Mouse (Mus musculus) gastrocnemius, adult 8-10 months (tissue): ENCODE results near the gene H2-T3. TPM values are rescaled to one million over a fixed set of nuclear protein-coding genes. Genes with fewer than 3 reads are reported as not detected.
A peak's percentile ranks its signal among the peaks of the same experiment; 100 is the strongest.
"Not testable (repeated sequence)": the region's sequence is repeated elsewhere in the genome, so short reads cannot be mapped to it uniquely, and the experiment has no call there.

ENCODE experiments used
- DNase-seq, 2 experiments: peaks; one replicate each; pipeline ENCODE4 v3.0.0; 2022; ENCODE audit warnings: low spot score in 2 of 2
- total RNA-seq, 4 experiments: library from RNA; stranded (reverse); gene quantifications; 2 replicates each; pipeline ENCODE4 v1.2.4; 2022

H2-T3 gene
- total RNA-seq: not detected

DNA sequence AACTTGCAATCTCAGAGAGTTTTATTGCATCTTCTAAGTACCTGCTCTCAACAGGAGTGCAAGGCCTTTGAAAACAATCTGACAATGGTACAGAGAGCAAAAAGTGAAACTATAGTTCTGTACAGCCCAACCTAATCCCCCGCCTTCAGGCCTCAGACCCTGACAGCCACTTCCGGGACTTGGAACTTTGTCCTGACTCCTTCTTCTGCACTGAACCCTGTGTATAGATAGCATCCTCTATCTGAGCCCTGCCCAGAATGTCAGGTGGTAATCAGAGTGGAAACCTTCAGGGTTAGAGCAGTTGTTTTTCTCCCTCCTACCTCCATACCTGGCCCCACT lies at the start of gene H2-T3:
Gene H2-T3 (minus strand): TSS at position 119 of the 339 bp plus-strand sequence.
- DNase-seq: no peak

DNA sequence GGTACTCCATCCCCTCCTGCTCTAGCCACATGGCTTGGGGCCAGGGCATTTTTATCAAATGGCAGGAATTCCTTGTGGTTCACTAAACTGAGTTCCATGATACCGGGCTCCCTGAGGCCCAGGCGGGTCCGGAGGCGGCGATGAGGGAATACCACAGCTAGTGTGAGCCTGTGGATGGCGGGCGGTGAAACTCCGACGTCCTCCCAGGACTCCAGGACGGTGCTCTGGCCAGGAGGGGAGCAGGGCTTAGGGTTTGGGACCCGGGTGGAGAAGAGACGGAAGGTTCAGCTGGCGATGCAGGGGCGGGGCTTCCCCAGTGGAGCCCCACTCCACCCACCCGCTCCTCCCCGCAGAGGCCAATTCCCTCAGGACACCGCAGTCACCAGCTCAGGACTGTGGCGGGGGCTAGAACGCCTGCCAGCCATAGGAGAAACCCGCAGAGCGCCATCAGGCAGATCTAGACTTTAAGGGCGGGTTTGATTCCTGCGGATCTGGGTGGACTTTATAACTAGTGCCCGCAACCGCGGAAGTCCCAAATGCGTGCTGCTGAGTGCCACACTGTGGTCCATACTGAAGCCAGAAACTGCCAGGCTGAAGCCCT lies 47.3 kb upstream of the H2-T3 start:
- DNase-seq: no peak

DNA sequence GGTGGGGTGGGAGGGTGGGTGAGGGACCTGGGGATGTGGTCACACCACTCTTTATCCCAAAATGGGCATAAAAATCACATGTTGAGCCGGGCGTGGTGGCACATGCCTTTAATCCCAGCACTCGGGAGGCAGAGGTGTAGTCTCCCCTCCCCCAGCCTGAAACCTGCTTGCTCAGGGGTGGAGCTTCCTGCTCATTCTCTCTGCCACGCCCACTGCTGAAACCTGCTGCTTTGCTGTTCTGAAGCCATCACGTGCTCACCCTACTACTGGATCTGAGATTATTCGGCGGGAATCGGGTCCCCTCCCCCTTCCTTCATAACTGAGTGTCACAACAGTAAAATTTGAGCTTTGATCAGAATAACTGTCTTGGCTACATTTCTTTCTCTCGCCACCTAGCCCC lies 45.2 kb upstream of the H2-T3 start:
- not testable (repeated sequence) for DNase-seq

DNA sequence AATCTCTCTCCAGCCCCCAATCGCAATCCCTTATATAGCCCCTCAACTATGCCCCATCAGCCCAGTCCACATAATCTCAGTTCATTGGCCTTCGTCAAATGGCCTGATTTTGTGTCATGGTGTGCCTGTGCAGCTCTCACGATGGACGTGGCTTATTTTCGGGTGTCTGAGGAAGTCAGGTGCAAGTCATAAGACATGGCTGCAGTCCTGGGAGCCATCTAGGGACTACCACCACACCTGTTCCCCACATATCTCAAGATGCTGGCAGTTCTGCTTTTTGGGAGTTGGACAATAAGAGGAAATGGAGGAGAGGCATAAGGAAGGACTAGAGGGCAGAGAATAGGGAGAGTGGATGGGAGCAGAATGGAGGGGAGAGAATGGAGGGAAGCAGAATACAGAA lies 43.5 kb upstream of the H2-T3 start:
- DNase-seq: no peak

DNA sequence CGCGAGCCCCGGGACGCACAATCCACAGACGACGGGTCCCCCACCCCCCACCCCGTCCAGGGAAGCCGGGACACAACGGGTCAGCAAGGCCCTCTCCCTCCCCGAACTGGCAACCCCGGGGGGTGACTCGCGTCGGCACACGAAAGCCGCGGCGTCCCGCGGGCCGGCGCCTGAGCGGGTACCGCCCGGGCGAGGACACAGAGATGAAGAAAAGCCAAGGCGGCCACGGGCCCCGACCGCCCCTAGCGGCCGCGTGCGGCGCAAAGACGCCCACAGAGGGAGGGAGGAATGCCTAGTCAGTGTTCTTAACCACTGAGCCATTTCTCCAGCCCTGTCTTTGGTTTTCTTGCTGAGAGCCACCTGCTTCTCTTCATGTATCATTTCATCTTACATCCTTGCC lies 41.2 kb upstream of the H2-T3 start:
- peak; percentile 20 to 25 for DNase-seq

DNA sequence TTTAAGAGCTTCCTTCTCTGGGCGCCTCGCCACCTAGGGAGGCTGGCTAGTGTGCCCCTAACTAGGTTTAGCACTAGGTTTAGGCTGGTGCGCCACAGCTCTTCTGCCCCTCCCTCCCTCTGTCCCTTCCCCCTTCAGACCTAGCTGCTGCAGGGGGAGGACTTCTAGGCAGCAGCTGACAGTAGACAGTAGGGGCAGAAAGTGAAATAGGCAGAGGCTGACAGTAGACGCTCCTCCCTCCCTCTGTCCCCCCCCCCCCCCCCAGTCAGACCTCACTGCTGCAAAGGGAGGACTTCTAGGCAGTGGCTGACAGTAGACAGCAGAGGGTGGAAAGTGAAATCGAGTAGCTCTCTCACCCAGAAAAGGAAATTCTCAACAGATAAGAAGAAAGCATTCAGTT lies 39.0 kb upstream of the H2-T3 start:
- no peak for DNase-seq

DNA sequence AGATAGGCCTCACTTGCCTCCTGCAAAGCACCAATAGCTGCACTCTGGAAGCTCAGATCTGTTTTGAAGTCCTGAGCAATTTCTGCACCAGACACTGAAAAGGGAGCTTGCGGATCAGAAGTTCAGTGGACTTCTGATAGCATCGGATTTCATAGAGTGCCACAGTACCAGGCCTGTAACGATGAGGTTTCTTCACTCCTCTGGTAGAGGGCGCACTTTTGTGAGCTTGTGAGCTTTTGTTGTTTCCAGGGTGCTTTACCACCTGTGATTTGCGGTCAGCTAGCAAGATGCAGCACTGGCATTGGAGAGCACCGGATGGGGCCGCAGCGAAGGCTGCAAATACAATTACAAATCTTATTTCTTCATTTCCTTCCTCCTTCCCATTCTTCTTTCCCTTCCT lies 36.8 kb upstream of the H2-T3 start:
- DNase-seq: no peak

DNA sequence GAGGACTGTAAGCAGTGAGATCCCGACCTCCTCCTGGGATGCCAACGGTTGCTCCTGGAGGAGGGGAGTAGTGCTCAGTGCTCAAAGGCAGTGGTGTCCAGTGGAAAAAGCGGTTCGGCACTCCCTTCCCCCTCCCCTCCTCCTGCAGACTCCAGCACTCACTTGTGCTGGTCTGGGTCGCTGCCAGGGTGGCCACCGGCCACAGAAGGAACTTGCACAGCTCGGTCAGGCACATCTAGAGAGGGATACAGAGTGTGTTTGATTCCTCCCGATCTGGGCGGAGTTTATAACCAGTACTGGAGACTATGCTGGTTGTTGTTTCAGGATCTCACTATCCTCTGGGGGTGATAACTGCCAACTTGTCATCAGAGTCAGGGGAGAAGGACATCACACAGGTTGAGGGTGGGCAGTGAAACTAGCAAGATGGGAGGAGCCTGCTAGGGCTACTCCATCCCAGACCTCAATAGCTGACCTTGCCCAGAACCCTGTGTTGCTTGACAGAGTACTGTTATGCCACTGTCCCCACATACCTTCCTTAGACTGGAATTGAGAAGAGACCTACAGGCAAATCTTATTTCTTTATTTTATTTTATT lies 35.2 kb upstream of the H2-T3 start:
- DNase-seq: no peak

DNA sequence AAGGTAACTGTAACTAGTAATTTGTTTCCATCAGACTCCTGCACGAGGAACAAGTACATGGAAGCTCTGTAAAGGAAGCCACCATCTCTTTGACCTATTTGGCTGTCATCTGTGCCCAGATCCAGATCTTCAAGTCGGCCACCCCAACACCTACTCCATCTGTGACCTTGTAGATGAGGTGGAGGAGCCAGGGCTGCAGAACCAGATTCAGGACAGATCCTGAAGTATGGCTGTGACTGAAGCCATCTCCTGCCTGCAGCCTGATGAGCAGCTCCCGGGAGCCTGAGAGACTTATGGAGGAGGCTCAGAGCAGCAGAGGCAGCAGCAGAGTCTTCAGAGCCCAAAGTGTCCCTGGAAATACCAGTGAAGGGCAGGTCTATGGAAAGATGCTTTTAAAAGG lies 34.4 kb upstream of the H2-T3 start:
- DNase-seq: no peak

DNA sequence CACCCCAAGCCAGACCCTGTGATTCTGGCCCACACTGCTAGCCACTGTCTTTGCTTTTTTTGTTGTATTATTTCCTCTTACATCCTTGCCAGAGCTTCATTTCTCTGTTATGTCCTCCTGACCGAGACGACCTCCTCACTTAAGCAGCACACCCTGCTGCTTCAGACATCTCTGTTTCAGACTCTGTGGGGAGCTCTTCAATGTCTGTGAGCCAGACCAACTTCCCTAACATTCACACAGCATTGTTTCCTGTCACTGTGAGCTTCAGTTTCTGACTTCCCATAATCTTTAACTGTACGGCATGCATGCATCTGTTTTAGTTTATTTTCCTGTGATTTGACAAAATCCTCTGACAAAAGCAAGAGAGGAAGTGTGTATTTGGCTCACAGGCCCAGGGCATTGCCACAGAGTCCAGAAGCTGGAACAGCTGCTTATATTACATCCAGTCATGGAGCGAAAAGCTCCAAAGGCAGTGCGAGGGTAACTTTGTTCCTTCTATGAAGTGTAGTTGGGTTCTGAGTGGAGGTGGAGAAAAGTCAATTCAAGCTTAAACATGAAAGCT lies 28.6 kb upstream of the H2-T3 start:
- DNase-seq: no peak

DNA sequence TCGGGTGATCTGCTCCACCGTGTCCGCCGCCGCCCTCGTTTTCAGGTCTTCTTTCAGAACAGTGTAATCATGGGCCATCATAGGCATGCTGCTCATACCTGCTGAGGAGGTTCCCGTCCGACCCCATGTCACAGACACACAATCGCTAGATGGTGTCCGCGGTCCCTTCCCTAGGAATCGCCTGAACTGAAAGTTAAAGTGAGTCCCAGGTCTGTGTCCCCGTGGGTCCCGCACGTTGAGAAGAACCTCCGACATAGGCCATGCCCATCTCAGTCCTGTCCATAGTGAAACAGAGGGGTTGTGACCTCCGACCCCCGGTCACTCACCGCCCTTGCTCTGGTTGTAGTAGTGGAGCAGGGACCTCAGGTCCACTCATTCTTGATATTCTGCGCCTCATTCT lies 25.5 kb upstream of the H2-T3 start:
- no peak for DNase-seq

DNA sequence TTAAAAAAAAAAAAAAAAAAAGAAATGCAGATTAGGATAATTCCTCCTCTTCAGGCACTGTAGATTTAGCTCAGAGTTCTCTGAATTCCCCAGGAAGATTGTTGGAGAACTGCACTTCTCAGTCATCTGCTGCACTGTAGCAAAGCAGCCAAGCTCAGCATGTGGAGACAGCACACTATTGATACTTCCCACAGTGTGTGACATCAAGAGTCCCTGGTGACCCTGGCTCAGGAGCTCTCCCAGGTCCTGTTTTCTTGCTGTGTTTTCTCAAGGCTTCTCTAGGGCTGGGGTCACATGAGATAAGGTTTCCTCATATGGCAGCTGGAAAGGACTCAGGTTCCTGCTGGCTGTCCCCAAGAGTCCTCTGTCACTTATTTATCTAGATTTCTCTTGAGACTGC lies 16.8 kb upstream of the H2-T3 start:
- DNase-seq: no peak

DNA sequence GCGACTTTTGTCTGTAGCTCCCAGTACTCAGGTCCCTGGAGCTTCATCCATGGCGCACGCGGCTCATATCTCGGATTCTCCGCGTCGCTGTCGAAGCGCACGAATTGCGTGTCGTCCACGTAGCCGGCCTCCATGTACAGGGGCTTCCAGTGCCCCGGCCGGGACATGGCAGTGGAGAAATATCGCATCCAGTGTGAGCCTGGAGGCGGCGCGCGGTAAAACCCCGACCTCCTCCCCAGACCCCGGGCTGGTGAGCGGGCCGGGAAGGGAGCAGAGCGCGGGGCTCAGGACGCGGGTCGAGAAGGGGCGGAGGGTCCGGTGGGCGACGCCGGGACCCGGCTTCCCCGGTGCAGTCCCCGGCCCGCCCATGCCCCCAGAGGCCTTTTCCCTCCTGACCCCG lies 15.8 kb upstream of the H2-T3 start:
- no peak for DNase-seq

DNA sequence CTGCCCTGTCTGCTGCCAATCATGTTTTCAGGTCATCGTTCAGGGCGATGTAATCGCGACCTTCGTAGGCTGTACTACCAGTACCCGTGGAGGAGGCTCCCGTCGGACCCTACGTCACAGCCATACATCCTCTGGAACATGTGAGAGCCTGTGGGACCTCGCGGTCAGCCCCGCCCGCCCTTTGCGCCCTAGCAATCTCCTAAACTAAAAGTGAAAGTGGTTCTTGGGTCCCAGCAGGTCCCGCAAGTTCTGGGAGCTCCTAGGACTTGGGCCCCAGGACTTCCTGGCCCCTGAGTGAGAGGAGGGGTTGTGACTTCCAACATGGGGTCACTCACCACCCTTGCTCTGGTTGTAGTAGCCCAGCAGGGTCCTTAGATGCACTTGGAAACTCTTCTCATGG lies 15.4 kb upstream of the H2-T3 start:
- DNase-seq: peak in 1 of 2 experiments; percentile 8

DNA sequence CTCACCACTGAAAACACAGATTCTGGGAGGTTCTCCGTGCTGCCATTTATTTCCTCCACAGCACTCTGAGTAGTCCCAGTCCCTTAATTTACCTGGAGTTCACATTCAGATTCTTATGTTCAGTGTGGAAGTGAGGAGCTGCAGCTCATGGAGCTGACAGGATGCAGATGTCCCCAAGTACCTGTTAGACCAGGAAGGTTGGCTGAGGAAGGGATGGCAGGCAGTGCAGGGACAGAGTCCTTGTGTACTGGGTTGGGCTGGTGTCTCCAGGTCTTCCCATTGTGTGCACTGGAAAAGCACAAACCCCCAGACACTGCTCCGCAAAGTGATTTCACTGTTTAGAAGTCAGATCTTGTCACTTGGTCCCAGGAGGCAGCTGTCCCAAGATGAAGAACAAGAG lies 11.8 kb upstream of the H2-T3 start:
- DNase-seq: no peak

DNA sequence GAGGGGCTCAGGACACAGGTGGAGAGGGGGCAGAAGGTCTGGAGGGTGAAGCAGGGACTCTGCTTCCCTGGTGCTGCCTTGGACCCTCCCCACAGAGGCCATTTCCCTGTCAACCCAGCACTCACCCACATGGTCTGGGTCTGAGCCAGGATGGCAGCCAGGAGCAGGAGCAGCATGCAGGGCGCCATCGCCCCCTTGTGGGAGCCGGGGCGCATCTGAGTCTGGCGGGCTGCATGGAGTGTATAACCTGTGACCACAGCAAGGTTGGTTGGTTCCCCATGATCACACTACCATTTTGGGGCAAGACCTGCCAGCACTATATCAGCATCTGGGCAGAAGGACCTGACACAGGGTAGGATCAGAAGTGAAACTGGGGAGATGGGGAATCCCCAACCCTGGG lies 8.2 kb upstream of the H2-T3 start:
- no peak for DNase-seq

DNA sequence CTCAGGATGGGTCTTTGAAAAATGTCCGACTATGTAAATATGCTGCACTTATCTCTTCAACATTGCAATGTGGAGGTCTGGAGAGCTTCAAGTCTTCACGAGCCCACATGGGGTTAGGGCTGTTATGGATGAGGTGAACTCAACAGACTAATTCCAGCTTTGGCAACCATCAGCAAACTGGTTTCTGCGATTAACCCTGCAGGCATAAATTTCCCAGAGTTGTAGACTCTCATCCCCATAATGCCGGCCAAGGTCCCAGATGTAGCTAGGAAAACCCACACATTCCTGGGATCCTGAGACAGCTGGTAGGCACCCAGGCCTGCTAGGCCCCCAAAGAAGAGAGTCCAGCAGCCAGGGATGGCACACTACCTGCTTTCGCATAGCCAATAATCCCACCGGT lies 4.4 kb upstream of the H2-T3 start:
- no peak for DNase-seq

DNA sequence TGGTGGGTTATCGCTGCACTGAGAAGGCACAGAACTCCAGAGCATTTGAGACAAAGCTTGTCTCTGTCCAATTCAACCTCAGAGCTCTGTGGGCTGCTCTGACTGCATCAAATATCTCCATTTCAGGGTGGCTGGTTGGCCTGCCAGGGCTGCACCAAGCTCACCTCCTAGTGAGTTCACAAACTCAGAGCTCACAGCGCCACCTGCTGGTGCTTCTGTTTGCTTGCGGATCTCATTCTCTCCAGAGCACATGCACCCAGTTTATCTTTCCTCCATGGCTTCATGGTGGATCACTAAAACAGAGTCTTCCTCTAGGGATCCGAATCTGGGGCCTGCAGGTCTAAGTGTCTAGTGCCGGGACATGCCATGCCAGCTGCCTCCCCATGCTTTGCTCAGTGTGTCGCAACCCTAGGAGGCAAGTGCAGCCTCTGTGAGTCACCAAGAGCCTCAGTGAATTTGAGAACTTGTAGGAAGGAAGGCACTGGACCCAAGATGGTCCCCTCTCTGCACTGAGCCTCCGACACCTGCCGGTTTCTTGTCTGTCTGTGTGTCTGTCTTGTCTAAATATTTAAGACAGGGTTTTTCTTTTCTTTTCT lies 3.6 kb upstream of the H2-T3 start:
- peak; percentile 12 to 18 for DNase-seq

DNA sequence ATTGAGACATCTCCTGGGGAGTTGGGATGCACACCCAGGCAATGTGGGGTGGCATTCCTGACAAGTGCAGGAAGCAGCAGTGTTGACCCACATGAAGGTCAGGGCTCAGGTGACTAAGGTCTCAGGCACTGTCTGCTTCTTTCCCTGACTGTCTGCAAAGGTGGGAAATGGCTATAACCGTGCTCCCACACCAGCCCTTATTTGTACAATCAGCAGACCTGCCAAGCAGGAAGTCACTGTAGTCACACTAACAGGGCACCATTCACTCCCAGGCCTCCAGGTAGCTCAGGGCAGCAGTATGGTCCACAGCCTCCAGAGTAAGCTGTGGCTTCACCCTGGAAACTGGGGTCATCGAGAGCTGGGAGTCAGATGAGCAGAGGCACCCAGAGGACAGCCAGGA lies 2.3 kb upstream of the H2-T3 start:
- no peak for DNase-seq

DNA sequence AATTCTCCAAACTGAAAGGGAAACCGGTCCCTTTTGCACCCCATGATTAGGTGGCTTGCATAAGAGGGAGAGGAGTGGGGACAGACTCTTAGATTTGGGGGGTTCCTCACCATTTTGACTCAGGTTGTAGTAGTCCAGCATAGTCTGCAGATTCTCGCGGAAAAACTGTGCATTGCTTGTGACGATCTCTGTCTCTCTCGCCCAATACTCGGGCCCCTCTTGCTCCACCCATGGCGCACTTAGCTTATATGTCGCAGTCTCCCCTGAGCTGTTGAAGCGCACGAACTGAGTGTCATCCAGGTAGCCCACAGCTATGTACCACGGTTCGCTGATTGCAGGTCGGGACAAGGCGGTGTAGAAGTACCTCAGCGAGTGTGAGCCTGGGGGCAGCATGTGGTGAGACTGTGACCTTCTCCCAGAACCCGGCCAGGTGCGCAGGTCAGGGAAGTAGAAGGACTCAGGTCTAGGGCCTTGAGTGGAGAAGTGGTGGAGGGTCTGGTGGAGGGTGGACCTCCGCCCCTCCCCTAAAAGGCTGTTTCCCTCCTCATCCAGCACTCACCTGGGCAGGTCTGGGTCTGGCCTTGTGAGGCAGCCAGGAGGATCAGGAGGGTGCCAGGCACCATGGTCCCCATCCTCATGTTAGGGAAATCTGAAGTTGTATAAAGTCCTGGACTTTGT lies 457 bp downstream of the H2-T3 start:
- no peak for DNase-seq

DNA sequence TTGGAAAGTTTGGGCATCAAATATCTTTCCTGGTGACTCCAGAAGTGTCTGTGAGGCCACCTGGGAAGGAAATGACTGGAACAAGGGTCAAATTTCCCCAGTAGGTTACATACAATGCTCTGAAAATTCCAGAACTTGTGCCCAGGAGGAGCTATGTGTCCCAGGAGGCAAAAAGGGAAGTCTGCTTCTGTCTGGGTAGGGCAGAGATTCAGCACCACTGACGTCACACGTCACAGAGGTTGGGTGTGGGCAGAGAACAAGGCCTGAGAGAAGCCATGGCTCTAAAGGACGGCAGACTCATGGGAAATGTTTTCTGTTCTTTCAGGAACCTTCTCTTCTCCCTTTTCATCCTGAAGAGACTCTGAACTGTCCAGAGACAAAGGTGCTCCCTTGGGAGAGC lies 2.5 kb downstream of the H2-T3 start:
- no peak for DNase-seq

DNA sequence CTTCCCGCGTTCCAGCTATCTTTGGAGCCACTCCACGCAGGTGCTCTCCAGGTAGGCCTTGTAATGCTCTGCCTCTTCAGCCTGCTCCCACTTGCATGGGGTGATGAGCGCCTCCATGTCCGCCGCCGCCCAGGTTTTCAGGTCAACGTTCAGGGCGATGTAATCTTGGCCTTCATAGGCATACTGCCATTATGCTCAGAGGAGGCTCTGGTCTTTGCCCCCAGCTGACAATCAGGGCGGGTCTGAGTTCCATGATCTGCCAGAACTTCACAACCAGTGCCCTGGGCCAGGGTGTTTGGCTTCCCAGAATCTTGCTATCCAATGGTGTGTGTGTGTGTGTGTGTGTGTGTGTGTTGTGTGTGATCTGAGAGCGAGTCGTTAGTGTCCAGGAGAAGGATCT lies 7.9 kb downstream of the H2-T3 start:
- DNase-seq: no peak

DNA sequence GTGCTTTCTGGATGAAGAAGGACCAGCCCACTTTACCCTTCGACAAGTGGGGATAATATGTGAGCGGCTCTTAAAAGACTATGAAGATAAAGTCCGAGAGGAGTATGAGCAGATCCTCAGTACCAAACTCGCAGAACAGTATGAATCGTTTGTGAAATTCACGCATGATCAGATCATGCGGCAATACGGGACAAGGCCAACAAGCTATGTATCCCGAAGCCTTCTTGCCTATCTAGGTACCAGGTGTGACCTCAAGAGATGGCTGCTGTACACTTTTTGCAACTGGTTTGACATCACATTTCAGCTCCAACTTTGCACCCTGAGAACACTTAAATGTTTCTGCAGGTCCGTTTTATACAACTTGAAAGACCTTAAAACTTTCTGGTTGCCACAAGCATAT lies 10.6 kb downstream of the H2-T3 start:
- not testable (repeated sequence) for DNase-seq
